Mouse (Mus musculus): ENCODE results near the gene Poglut1.
"Not testable (repeated sequence)": the region's sequence is repeated elsewhere in the genome, so short reads cannot be mapped to it uniquely, and the experiment has no call there.

Gene Poglut1

DNA sequence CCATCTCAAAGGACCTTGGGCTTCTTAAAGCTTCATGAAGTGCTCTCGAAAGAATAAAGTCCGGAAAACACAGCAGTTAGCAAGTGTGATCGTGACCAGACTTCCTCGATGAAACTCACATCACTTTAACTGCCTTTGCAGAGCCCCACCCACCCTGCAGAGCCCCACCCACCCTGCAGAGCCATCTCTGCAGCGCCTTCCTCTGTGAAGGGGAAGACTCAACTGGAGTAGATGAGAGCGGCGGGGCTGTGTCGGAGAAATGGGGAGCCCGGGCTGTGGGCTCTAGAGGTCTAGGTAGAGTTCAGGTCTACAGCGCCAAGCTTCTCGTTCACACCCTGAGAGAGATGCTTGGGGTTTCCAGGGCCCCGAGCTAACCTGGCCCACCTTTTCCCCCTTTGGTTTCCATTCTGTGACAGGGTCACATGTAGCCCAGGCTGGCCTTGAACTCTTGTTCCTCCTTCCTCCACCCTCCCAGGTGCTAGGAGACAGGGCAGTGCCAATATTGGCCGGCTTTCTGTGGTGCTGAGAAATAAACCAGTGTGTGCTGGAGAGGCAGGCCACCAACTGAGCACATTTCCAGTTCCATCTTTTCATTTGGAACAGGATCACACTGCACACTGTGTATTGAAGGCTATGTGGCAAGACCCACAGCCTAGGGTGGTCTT is 11.2 kb downstream of the Poglut1 start:
- DNase-seq (ENCODE audit: inconsistent age in 2 of 2, low spot score in 1 of 2) = no peak

DNA sequence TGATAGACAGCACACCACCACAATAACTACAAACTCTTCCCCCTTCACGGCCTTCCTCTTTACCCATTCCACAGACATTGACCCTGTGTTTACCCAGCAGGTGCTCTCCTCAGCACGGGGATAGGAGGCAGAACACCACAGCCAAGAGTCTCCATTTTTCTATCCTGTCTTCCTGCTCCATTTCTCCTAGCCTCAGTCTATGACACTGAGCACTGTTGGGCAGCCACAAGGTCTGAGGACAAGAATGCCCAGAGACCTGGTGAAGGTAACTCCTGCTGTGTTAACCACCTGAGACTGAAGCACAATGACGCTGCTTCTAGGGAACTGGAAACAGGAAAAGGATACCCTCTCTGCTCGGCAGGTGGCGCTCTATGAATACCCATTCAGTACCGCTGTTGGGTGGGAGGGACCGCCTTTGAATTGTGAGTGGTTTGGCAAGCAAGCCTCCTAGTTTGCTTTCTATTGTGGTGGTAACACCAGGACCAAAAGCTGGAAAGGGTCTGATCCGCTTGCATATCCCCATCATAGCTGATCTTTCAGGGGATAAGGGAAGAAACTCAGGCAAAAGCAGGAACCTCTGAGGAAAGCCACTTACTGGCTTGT is 13.4 kb downstream of the Poglut1 start:
- peak; percentile 69 to 90 for DNase-seq (ENCODE audit: inconsistent age in 2 of 2, low spot score in 1 of 2)

DNA sequence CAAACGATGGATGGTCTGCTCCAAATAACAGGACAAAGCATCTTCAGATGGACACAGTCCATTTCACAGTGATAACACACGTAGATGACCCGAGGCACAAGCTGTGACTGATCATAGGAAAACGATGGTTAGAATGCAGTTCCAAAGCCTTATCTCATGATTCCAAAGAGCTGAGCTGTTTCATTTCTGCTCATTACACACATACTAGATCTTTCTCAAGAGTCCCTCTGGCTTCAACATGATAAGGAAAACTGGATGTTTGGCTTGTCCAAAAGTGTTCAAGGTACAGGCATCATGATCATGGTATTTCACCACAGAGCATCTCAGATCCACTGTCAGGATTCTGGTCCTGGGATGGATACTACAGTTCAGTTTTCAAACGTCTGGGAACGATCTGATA is 23.8 kb downstream of the Poglut1 start:
- no peak for DNase-seq (ENCODE audit: inconsistent age in 2 of 2, low spot score in 1 of 2)

DNA sequence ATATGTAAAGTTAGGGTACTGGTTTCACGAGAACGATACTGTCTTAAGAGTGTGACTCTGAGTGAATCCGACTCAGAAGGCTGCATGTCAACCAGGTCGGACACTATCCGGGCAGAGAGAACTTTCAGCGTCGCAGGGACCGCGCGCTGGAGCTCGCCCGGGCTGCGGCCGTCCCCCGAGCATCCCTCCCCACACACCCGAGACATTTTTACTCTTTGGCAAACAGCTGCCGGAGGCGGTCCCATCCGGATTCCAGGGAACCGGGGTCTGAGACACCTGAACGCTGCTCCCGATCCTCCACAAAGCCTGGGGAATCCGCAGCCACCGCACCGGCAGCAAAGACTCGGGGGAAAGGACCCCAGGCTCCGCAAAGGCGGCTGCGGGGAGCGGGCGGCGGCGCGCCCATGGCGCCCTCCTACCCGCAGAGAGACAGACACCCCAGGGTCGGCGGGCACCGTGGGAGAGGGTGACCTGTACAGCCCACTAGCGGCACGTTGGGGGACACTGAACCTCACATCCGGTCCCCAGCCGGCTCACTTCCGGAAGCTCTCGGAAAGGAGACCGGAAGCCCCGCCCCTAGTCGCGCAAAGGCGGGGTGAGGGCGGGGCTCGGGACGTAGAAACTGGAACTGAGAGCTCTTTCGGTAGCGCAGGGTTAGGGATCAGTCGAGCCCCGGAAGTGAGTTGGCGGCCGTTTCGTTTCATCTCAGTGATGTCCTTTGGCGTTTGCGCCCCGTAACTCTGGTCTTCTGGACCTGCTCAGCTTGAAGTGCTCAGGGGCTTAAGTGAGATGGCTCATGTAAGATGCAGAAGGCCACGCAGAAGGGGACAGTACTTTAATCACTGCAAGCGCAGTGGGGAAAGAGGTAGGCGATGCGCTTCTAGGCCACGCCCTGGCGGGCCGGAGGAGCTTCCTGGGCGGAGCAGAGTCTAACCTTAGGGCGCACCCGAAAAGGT is 27.7 kb downstream of the Poglut1 start, which contains the start of gene Timmdc1:
Gene Timmdc1 (minus strand): TSS at position 535 of the 956 bp plus-strand sequence.
- DNase-seq (ENCODE audit: inconsistent age in 2 of 2, low spot score in 1 of 2) = peak; percentile 97 to 99

DNA sequence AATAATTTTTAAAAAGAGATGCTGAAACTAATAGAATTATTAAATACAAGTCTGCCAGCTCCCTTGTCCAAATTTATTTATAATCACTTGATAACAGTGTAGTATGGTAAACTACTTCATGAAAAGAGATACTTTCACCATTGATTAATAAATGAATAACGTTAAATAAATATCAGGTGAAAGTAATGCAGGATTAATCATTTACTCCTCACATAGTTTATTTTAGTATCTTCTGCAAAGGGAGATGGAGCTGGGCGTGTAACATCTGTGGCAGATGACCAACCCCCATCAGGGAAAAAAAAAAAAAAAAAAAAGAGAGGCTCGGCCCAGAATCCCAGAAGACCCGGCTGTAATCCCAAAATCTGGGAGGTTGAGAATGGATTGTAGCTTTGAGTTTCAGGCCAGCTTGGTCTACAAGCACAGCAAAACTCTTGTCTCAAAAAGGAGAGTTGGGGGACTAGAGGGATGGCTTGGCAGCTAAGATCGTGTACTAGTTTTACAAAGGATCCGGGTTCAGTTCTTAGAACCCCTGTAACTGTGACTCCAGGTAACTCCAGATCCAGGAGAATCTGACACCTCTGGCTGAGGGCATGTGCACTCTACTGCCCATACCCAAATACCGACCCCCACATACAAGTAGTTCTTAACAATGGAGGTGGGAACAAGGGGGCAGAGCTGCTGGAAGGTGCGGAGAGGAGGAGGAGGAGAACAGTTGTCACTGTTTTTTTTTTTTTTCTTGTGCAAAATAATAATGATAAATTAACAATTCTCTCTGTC is 28.7 kb downstream of the Poglut1 start:
- DNase-seq (ENCODE audit: inconsistent age in 2 of 2, low spot score in 1 of 2) = no peak

DNA sequence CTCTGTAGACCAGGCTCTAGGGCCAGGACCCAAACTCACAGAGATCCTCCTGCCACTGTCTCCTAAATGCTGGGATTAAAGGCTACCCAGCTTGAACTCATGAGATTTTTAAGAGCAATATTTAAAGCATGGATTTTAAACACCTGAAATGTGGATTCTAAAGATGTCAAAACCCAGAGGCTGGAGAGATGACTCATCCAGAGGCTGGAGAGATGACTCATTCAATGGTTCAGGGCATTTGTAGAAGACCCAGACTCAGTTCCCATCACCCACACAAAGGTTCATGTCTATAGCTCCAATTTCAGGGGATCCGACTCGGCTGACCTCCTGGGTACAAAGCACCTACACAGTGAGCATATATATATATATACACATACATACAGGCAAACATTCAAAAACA is 30.9 kb downstream of the Poglut1 start:
- DNase-seq (ENCODE audit: inconsistent age in 2 of 2, low spot score in 1 of 2) = no peak

DNA sequence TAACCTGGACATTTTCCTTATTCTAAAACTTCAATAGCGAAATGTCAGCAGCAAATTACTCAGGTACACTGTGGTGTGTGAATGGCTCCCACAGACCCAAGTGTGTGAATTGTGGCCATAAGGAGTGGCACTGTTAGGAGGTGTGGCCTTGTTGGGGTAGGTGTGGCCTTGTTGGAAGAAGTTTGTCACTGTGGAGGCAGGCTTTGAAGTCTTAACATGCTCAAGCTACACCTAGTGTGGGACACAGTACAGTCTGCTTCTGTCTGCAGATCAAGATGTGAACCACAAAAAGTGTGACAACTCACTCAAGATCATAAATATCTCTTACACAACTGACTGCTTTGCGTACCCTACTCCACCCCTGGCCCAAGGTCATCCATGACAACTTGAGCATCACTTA is 39.2 kb downstream of the Poglut1 start:
- no peak for DNase-seq (ENCODE audit: inconsistent age in 2 of 2, low spot score in 1 of 2)

DNA sequence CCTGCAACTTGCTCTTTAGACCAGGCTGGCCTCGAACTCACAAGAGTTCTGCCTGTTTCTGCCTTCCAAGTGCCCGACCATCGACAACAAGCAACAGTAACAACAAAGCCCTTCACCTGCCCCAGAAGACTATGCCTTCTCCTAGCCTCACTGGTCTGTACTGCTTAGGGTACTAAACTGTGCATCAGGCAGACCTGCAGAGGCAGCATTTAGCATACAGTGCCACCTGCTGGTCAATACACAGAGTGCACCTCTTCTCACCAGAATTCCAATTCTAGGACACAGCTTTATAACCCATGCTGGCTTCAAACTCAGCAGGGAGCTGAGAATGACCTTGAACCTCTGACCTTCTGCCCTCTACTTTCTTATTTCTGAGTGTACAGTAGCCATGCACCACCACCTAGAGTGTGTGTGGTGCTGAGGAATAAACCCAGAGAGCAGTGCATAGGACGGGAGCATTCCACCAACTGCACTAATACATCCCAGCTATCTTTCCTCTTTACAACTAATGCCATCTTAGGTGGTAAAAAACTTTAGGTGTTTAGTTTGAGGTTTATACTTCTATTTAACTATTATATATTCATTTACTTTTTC is 43.9 kb downstream of the Poglut1 start:
- peak; percentile 64 to 91 for DNase-seq (ENCODE audit: inconsistent age in 2 of 2, low spot score in 1 of 2)

DNA sequence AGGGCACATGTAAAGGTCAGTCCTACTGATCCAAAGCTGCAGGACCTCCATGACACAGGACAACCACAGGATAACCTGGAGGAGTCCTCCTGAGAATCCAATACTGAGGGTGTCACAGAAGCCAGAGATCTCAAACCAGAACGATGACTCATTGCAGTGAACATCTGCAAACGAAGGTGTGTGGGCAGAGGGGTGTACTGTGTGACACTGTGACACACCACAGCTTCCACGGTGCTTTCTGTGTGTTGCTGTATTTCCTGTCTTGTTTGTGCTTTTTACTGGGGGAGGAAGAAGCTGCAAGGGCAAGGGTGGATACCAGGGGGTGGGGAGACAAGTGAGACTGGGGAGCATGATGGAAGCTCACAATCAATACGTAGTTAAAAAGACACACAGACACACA is 46.5 kb downstream of the Poglut1 start:
- no peak for DNase-seq (ENCODE audit: inconsistent age in 2 of 2, low spot score in 1 of 2)

DNA sequence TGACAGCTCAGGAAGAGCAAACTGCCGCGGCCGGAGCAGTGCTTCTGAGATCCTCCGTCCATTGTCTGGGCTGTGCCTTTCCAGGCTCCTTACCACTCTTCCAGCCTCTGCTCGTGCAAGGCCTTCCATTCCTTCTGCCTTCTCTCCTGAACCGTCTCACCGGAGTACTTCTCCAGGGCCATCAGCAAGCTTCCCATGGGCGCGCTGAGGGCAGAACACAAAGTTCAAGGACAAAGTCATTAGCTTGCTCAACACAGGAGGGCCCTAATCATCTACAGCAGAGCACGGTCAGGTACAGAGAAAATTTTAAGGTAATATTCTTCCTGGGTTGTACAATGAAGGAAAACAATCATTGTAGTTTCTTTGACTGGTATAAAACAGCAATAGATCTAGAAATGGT is 47.6 kb downstream of the Poglut1 start:
- DNase-seq (ENCODE audit: inconsistent age in 2 of 2, low spot score in 1 of 2) = peak; percentile 55 to 65

DNA sequence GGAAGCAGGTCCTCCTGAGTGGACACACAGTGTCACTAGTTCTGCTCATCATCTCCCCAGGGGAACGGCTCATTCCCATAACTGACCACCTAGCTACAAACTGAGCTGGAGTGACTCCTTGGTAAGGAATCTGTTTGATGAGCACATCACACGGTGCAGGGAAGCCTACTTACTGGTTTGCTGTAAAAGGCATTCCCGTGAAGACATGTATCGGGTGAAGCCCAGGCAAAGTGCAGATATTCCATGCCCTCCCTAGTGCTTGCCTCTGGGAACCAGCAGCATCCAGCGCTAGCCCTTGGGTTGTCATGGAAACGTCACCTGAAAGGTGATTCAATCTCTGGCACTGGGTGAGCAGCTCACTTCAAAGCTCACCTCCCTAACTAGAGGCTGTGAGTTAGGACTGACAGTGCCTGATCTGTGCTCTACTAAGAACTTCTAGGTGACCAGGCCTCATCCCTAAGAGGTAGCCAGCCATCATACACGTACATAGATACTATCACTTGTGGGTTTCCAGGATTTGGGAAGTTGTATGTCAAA is 53.4 kb downstream of the Poglut1 start:
- DNase-seq (ENCODE audit: inconsistent age in 2 of 2, low spot score in 1 of 2) = no peak

DNA sequence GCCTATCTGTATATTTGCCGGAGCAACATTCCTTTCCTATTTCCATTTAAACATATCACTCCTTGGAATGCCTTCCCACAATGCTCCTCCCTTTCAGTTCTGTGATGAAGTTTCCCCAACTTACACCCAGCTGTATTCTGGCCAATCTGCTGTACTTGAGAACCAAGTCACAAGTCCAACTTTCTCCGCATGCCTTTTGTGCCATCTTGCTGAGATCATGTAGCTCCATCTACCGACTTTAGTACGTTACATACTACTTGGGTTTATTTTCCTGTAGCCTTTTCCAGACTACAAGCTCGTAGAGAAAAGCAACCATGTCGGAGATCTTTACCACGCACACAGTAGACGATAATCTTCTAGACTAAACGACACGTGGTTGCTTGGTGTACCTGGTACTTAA is 56.2 kb downstream of the Poglut1 start:
- no peak for DNase-seq (ENCODE audit: inconsistent age in 2 of 2, low spot score in 1 of 2)

DNA sequence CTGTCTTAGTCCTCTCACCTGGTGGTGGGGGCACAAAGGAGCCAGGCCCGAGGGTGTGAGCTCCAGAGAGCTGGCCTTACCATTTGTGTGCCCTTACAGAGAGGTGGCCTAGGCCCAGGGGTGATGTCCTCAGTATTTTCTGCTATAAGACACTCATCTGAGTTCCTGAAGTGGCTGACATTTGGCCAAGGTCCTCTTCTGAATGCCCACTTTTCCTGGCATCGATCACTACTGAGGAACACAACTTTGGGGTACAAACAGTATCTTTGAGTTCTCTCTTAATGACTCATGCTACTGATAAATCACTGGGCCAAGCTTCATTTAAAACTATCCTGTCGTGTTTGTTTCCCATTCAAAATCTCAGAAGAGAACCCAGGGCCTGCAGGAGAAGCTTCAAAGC is 57.5 kb downstream of the Poglut1 start:
- peak; percentile 75 for DNase-seq (ENCODE audit: inconsistent age in 2 of 2, low spot score in 1 of 2)

DNA sequence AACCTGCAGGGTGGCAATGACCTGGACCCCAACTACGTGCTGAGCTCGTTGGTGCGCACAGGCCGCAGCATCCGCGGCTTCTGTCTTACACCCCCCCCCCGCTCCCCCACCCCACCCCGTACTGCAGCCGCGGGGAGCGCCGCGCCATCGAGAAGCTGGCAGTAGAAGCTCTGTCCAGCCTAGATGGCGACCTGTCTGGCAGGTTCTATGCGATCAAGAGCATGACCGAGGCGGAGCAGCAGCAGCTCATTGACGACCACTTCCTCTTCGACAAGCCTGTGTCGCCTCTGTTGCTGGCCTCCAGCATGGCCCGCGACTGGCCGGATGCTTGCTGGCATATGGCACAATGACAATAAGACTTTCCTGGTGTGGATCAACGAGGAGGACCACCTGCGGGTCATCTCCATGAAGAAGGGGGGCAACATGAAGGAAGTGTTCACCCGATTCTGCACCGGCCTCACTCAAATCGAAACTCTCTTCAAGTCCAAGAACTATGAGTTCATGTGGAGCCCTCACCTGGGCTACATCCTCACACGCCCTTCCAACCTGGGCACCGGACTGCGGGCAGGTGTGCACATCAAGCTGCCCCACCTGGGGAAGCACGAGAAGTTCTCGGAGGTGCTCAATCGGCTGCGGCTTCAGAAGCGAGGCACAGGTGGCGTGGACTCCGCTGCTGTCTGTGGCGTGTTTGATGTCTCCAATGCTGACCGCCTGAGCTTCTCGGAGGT is 66.3 kb downstream of the Poglut1 start:
- DNase-seq (ENCODE audit: inconsistent age in 2 of 2, low spot score in 1 of 2) = peak in 1 of 2 experiments; percentile 22

DNA sequence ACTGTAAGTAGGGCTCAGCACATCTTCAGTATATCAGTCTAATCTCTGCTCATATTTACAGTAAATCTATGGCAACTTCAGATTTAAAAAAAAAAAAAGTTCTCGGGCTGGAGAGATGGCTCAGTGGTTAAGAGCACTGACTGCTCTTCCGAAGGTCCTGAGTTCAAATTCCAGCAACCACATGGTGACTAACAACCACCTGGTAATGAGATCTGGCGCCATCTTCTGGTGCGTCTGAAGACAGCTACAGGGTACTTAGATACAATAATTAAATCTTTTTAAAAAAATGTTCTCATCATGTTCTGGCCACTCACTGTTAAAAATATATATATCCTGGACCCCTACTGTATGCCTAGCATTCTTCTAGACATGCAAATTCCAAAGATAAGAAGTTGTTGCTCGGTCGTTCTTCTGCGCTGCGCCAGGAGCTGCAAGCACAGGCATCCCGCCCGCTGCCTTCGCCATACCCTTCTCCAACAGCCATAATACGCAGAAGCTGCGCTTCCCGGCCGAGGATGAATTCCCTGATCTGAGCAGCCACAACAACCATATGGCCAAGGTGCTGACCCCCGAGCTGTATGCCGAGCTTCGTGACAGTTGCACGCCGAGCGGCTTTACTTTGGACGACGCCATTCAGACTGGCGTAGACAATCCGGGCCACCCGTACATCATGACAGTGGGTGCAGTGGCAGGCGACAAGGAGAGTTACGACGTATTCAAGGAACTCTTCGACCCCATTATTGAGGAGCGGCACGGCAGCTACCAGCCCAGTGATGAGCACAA is 67.1 kb downstream of the Poglut1 start:
- peak; percentile 49 to 82 for DNase-seq (ENCODE audit: inconsistent age in 2 of 2, low spot score in 1 of 2)

DNA sequence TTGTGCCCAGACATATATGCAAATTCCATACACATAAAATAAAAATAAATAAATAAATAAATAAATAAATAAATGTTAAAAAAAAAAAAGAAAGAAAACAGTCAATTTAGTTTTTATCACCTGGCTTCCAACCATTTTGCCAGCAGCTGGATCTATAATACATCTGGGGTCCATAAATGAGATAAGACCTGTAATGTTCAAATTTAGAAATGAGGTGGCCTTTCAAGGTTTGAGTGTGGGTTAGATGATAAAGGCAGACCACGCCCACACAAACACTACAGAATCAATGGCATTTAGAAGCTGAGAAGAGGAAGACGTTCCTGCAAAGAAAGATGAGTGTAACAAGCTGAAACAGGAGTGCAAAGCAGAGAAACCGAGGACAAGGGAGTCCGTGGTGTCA is 68.7 kb downstream of the Poglut1 start:
- DNase-seq (ENCODE audit: inconsistent age in 2 of 2, low spot score in 1 of 2) = no peak

DNA sequence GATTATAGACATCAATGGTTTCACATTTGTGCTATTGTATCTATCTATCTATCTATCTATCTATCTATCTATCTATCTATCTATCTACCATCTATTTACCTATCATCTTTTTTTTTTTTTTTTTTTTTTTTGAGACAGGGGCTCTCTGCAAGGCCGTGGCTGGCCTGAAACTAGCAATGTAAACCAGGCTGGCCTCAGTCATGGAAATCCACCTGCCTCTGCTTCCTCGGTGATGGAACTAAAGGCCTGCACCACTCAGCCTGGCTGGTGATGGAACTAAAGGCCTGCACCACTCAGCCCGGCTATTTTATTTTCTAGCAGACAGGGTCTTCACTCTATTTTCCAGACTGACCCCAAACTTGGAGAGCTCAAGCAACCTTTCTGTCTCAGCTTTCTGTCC is 71.8 kb downstream of the Poglut1 start:
- no peak for DNase-seq (ENCODE audit: inconsistent age in 2 of 2, low spot score in 1 of 2)

DNA sequence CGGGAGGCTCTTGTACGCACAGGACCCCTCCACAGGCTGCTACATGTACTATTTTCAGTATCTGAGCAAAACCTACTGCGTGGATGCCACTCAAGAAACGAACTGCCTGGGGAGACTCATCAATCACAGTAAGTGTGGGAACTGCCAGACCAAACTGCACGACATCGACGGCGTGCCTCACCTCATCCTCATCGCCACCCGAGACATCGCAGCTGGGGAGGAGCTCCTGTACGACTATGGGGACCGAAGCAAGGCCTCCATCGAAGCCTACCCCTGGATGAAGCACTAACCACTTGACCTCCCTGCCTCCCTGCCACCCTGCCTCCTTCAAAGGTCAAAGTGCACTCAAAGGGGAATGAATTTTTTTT is 72.8 kb downstream of the Poglut1 start:
- DNase-seq (ENCODE audit: inconsistent age in 2 of 2, low spot score in 1 of 2) = not testable (repeated sequence)

Data from adrenal gland, adult (tissue).